Mouse (Mus musculus) lung, postnatal 0 days (tissue): ENCODE data around the gene Bhlhe23. TPM values are rescaled to one million over a fixed set of nuclear protein-coding genes. Genes with fewer than 3 reads are reported as not detected.

Experiments used
- ATAC-seq: fragments of 200-750 bp; cut with Nextera tagmentation; 2 replicates; pipeline ENCODE4 v1.8.0; 2017; ENCODE audit warnings: moderate library complexity
- DNase-seq: peaks from one replicate; pipeline ENCODE4 v3.0.0-alpha.2; 2016; ENCODE audit warnings: low spot score
- H3K27ac ChIP-seq: fragments of 300-500 bp; sonication (generic); 2 replicates; pipeline ENCODE4 v1.5.1; 2014; ENCODE audit warnings: antibody characterized with exemption, mild to moderate bottlenecking, low read length, mixed read lengths
- H3K27me3 ChIP-seq: fragments of 300-500 bp; sonication (generic); replicated peaks from 2 replicates; pipeline ENCODE4 v1.6.1; 2014; ENCODE audit warnings: low read length, mixed read lengths; ENCODE audit not compliant: insufficient read depth
- H3K36me3 ChIP-seq: fragments of 300-500 bp; sonication (generic); 2 replicates; pipeline ENCODE4 v1.6.1; 2014; ENCODE audit warnings: low read length, mixed read lengths; ENCODE audit not compliant: insufficient read depth
- H3K4me1 ChIP-seq: fragments of 300-500 bp; sonication (generic); 2 replicates; pipeline ENCODE4 v1.6.1; 2014; ENCODE audit warnings: antibody characterized with exemption, low read depth, low read length, mixed read lengths; ENCODE audit not compliant: insufficient read depth
- H3K4me2 ChIP-seq: fragments of 300-500 bp; sonication (generic); replicated peaks from 2 replicates; pipeline ENCODE4 v1.6.1; 2014; ENCODE audit warnings: low read depth, mild to moderate bottlenecking, low read length, moderate library complexity, mixed read lengths
- H3K4me3 ChIP-seq: fragments of 300-500 bp; sonication (generic); 2 replicates; pipeline ENCODE4 v1.5.1; 2014; ENCODE audit warnings: low read depth, low read length
- H3K9ac ChIP-seq: fragments of 300-500 bp; sonication (generic); replicated peaks from 2 replicates; pipeline ENCODE4 v1.6.1; 2014; ENCODE audit warnings: low read depth, mild to moderate bottlenecking
- H3K9me3 ChIP-seq: fragments of 300-500 bp; sonication (generic); 2 replicates; pipeline ENCODE4 v1.6.1; 2016; ENCODE audit warnings: low read length, mixed read lengths
- CTCF ChIP-seq: IDR thresholded peaks from 2 replicates; pipeline ENCODE4 v1.5.1; 2016; ENCODE audit warnings: antibody characterized with exemption, mild to moderate bottlenecking
- EP300 ChIP-seq: IDR thresholded peaks from 2 replicates; pipeline ENCODE4 v1.6.1; 2016; ENCODE audit warnings: antibody characterized with exemption, mild to moderate bottlenecking, control low read depth
- WGBS: fragments of 180-500 bp; shearing (Covaris S2); extraction: QIAGEN DNeasy Blood & Tissue Kit; methylation state at CpG from one replicate; pipeline ENCODE4 v1.1.7; 2014; 5-methylcytosine and 5-hydroxymethylcytosine counted together
- polyA plus RNA-seq: library from polyadenylated mRNA; unstranded; fragments of >200 nt; fragmentation: Nextera tagmentation; extraction: Ambion mirVana; gene quantifications from 2 replicates; pipeline ENCODE4 v1.2.1, GENCODE M21; 2015

The Bhlhe23 gene
- polyA plus RNA-seq, 1 experiment from 2014 or later, result not detected

DNA sequence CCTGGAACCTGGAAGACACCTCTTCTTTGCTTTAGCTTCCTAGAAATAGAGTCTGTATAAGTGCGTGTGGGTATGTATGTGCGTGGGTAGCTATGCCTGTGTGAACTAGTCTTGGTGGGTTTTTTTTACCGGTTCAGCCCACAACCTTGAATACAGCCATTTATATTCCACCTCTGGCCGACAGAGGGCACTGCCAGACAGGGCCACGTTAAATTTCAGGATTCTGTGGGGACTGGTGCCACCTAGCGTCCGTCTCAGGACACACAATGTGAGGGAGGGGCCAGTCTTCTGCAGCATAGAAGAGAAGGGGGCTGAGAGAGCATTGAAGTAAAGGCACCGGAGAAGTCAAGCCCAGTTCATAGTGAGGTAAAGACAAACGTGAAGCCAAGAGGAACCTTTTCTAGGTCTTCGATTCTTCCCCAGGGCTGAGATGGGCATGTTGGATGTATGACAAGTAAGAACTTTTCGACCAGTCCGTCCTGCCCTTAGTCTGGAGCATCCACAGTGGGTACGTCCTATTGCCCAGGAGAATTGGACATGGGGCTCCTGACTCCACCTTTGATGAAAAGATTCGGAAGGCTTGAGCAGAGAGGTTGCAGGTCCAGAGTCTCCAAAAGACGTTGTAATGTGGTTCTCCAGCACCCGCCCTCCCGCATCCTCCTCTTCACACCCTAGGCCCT lies 31.3 kb downstream of the Bhlhe23 start:
- no peak overlapping the region for H3K4me2 ChIP-seq
- DNase-seq, result peak; percentile 86
- ATAC-seq, result peak; percentile 64

DNA sequence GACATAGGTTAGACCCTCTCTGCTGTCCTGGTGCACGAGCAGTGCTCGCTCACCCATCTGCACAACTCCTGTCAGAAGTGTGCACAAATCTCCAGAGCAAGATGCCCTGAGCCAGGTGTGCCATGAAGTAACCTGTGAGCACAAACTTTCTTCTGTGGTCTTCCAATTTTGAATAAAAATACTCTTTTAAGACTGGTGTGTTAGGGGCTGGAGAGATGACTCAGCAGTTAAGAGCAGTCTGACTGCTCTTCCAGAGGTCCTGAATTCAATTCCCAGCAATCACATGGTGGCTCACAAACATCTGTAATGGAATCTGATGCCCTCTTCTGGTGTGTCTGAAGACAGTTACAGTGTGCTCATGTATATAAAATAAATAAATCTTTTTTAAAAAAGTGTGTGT lies 33.4 kb downstream of the Bhlhe23 start:
- Histone ChIP-seq H3K9me3 (no peaks in the 10 kb centered on the region), H3K4me1 (no peaks in the 10 kb centered on the region), H3K27me3 (no peaks in the 10 kb centered on the region), H3K4me2 (no peak overlapping the region), H3K9ac (no peak overlapping the region), H3K4me3 (no peak overlapping the region), H3K36me3 (no peaks in the 10 kb centered on the region), H3K27ac (no peak overlapping the region)
- 89% methylated on average over 2 of the region's 2 CpGs for WGBS
- TF ChIP-seq EP300 (no peak), CTCF (no peak)
- DNase-seq (no peak), ATAC-seq (no peak)

More for the DNA sequence above, 31.3 kb downstream of the Bhlhe23 start:
- Histone ChIP-seq H3K9me3 (no peaks in the 10 kb centered on the region), H3K4me1 (no peaks in the 10 kb centered on the region), H3K27me3 (no peaks in the 10 kb centered on the region), H3K27ac (no peak overlapping the region), H3K36me3 (no peaks in the 10 kb centered on the region), H3K9ac (no peak overlapping the region), H3K4me3 (no peak overlapping the region)
- TF ChIP-seq CTCF, result peak; percentile 100
- TF ChIP-seq EP300, result no peak
- WGBS, result 28% methylated on average over 17 of the region's 17 CpGs

DNA sequence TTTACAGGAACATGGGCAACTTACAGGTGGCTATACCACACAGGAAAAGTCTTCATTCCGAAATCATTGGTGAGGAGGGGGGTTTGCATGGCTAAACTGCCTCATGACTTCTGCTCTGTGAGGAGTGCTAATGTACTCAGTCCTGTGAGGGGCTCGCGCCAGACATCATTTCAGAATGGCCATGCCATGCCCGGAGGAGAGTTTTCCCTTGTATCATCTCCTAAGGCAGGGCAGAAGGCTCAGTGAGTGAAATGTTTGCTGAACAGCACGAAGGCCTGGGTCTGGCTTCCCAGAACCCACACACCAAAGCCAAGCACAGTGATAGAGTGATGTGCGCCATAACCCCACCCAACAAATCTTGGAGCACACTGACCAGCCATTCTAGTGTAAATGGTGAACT lies 33.9 kb downstream of the Bhlhe23 start:
- no peak for TF ChIP-seq EP300
- H3K36me3 ChIP-seq, result no peaks in the 10 kb centered on the region
- 80% methylated on average over 6 of the region's 6 CpGs for whole genome bisulfite sequencing
- no peak overlapping the region for H3K4me3 ChIP-seq
- H3K4me2 ChIP-seq, result no peak overlapping the region
- no peak for DNase-seq
- no peak overlapping the region for H3K9ac ChIP-seq
- H3K27me3 ChIP-seq, result no peaks in the 10 kb centered on the region
- no peaks in the 10 kb centered on the region for H3K9me3 ChIP-seq
- no peak for ATAC-seq
- H3K4me1 ChIP-seq, result no peaks in the 10 kb centered on the region
- no peak overlapping the region for H3K27ac ChIP-seq

DNA sequence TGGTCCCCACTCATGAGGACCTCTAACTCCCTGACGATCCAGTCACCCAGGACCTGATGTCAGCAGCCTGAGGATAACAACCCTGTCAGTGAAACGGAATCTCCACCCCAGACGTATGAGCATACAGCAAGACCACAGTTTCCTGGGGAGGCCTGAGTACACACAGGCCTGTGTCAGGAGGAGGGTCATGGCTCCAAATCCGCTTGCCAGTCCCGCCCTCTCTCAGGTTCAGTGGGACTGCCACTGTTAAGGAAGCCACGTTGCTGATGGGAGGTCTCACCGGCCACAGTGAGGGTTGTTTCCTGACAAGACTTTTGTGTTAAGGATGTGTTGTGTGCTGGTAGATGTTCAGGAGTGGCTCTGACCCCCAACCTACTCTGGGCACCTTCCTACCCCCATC lies 35.3 kb downstream of the Bhlhe23 start:
- no peak for ATAC-seq
- H3K27me3 ChIP-seq, result no peaks in the 10 kb centered on the region
- no peaks in the 10 kb centered on the region for H3K4me1 ChIP-seq
- no peaks in the 10 kb centered on the region for H3K36me3 ChIP-seq
- H3K27ac ChIP-seq, result no peak overlapping the region
- no peak for TF ChIP-seq CTCF
- TF ChIP-seq EP300, result no peak
- no peak overlapping the region for H3K9ac ChIP-seq
- WGBS, result 60% methylated on average over 7 of the region's 7 CpGs
- no peak overlapping the region for H3K4me2 ChIP-seq
- no peak overlapping the region for H3K4me3 ChIP-seq
- H3K9me3 ChIP-seq, result no peaks in the 10 kb centered on the region
- DNase-seq, result no peak

DNA sequence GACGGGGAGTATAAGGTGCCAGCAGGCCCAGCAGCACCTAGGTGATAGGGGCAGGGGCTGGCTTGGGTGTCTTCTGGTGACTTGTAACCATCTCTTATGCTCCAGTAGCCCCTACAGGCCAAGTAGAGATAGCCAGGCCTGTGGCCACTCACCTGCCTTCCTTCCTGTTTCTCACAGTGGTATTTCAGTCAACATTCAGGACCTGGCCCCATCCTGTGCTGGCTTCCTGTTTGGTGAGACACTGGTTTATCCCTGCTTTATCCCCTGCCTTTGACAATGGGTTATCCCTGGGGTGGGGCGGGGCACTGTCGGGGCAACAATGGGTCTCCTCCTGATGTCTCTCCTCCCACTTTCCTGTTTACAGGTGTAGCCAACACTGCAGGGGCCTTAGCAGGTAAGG lies 36.4 kb downstream of the Bhlhe23 start:
- Histone ChIP-seq H3K4me2 (no peak overlapping the region), H3K9me3 (no peaks in the 10 kb centered on the region), H3K36me3 (no peaks in the 10 kb centered on the region), H3K27me3 (no peaks in the 10 kb centered on the region), H3K27ac (no peak overlapping the region), H3K9ac (no peak overlapping the region), H3K4me1 (no peaks in the 10 kb centered on the region), H3K4me3 (no peak overlapping the region)
- DNase-seq (no peak), ATAC-seq (no peak)
- WGBS, result 15% methylated on average over 3 of the region's 3 CpGs
- no peak for TF ChIP-seq CTCF
- no peak for TF ChIP-seq EP300

DNA sequence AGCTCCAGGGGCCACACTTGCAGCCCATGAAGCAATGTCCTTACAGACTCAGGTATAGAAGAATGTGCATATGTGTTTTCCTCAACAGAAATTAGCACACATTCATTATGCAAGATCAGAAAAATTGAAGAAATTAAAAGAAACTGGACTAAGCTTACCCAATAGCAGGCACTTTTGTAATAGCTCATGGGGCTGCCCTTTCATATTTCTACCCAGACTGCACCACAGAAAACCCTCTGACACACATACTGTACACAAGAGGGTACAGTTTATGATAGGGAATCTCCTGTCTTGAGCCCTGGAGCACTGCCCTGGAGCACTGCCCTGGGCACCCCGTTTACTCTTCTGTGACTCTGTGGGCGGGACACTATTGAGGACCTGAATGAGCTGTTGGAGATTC lies 38.7 kb downstream of the Bhlhe23 start:
- Histone ChIP-seq H3K4me1 (no peaks in the 10 kb centered on the region), H3K9ac (no peak overlapping the region), H3K27me3 (no peaks in the 10 kb centered on the region), H3K9me3 (no peaks in the 10 kb centered on the region), H3K4me3 (no peak overlapping the region), H3K27ac (no peak overlapping the region), H3K4me2 (no peak overlapping the region), H3K36me3 (no peaks in the 10 kb centered on the region)
- DNase-seq (no peak), ATAC-seq (no peak)
- 80% methylated on average over 2 of the region's 2 CpGs for WGBS
- TF ChIP-seq EP300, result no peak
- no peak for TF ChIP-seq CTCF

DNA sequence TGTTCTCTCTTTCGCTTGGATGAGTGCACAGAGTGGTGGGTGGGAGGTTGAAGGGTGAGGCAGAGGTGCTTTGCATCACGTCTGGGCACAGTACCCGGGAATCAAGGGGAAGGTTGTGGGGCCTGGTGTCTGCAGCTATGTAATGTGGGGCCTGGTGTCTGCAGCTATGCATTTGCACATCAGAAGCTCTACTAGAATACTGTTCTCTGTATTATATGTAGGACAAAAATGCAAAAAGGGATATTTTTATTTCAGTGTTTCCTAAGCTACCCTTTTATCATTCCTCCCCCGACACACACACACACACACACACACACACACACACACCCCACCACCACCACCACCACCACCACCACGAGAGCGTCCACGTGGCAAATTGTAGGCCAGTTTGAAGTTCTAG lies 41.5 kb downstream of the Bhlhe23 start:
- WGBS, result 77% methylated on average over 7 of the region's 7 CpGs
- ATAC-seq, result no peak
- TF ChIP-seq EP300, result no peak
- no peak for TF ChIP-seq CTCF

More for the DNA sequence above, 41.5 kb downstream of the Bhlhe23 start:
- no peak overlapping the region for H3K27ac ChIP-seq
- H3K4me3 ChIP-seq, result no peak overlapping the region
- DNase-seq, result no peak
- H3K9ac ChIP-seq, result no peak overlapping the region
- H3K36me3 ChIP-seq, result no peaks in the 10 kb centered on the region
- H3K4me1 ChIP-seq, result no peaks in the 10 kb centered on the region
- H3K9me3 ChIP-seq, result no peaks in the 10 kb centered on the region
- H3K4me2 ChIP-seq, result no peak overlapping the region
- H3K27me3 ChIP-seq, result no peaks in the 10 kb centered on the region
